Mouse (Mus musculus) adrenal gland, postnatal 36 days (tissue): ENCODE measurements around the gene Rab30. TPM values are rescaled to one million over a fixed set of nuclear protein-coding genes. Genes with fewer than 3 reads are reported as not detected.
"Not testable (repeated sequence)": the region's sequence is repeated elsewhere in the genome, so short reads cannot be mapped to it uniquely, and the experiment has no call there.

ENCODE experiments used
- DNase-seq, 2 experiments: peaks; one replicate each; pipeline ENCODE4 v3.0.0; 2021; ENCODE audit warnings: mixed read lengths in 1 of 2
- long read RNA-seq, 2 experiments: library from polyadenylated mRNA; stranded (forward); transcript quantifications; one replicate each; pipeline ENCODE4 v2.0.0; 2021; ENCODE audit warnings: borderline sequencing depth in 2 of 2
- total RNA-seq, 2 experiments: library from RNA; stranded (reverse); gene quantifications; 2 replicates each; pipeline ENCODE4 v1.2.3; 2021

Rab30 gene
- 1 to 10 TPM; 3.7 to 6.2 TPM for total RNA-seq
- long read RNA-seq, experiment 1, partial matches to known transcripts, result 0 of 1 reads
- long read RNA-seq, experiment 1, other reads (novel, unspliced or antisense), result 0 of 1 reads
- long read RNA-seq, experiment 2, full-length matches to known transcripts, result 1 of 2 reads
- long read RNA-seq, experiment 2, partial matches to known transcripts, result 0 of 2 reads
- long read RNA-seq, experiment 2, other reads (novel, unspliced or antisense), result 1 of 2 reads

DNA sequence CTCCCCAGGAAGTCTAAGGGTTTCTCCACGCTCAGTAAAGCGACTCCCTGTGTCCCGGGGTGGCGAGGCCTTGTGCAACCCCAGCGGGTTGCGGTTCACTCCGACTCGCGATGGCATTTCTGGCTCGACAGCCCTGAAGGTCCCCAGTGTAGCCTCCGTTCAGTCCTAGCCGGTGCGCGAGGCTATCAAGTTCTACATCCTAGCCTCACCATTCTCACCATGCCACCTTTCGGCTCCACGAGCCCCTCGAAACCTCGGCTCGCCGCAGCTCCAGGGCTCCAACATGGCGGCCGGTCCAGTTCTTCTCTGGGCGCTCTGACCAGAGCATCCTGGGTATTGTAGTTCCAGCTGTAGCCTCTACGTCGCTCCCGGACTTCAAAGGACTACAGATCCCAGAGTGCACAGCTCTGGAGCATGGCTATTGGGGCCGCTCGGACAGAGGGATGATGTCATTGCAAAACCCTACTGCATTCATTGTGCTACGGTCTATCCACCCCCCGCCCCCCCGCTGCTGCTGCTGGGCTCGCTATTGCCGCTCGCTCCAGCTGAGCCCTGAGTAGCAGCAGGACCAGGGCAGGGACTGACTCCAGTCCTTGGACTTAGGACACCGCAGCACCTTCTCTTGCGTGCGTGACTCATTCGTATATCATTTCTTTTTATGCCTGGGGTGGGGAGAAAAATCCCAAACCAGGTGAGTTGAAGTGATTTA lies at the start of gene Rab30:
TSS of gene Rab30 (plus strand) at position 452 of the 709 bp plus-strand sequence.
- peak; percentile 91 to 94 for DNase-seq

DNA sequence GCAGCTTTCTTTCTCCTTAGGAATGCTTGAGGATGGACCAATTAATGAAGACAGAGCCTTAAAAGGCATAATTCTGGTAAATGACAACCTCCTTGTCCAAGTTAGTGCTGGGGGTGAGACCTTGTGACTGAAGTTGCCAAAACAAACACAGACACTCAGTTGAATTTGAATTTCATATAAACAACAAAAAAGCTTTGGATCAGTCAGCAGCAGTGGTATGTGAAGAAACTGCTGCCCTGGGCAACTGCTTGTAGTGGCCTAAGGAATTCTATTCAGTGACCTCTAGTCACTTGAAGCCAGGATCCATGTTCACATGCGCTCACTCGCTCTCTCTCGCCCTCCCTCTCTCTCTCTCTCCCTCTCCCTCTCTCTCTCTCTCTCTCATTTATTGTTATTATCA lies 45.0 kb upstream of the Rab30 start:
- no peak for DNase-seq

- DNase-seq, result peak; percentile 20 to 39
These were observed 42.6 kb upstream of the Rab30 start for GRCm38 (mm10) chr7:92698770-92699169.

- peak; percentile 48 to 49 for DNase-seq
These were observed 37.7 kb upstream of the Rab30 start for GRCm38 (mm10) chr7:92703661-92704060.

DNA sequence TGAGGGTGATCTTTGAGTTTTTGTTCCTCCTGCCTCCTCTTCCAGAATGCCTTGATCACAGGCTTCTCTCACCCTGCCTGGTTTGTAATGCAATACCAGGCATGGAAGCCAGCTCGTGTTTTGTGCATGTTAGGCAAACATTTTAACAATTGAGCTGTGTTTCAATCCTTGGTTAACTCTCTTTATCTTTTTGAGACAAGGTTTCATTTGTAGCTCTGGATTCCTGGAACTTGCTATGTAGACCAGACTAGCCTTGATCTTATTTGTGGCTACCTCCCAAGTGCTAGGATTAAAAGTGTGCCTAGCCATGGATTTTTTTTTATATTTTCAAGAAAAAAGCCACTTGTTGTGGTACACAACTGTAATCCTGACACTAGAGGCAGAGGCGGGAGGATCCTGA lies 35.9 kb upstream of the Rab30 start:
- DNase-seq, result no peak

DNA sequence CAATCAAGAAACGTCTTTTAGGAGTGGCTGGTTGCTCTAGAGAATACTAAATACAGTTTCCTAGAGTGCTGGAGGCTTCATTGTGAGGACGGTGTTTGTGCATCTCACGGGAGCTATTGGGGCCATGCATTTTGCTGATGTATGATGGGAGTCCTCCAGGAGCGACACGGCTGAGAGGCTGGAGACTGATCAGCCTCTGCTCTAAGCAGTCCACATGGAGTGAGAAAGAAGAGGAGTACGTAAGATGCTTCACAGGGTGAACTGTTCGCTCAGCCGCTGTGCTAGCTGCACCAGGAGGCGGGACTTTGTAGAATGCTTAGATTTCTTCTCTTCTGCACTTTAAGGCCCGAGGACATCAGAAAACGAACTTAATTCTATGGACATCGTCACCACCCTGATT lies 34.7 kb upstream of the Rab30 start:
- DNase-seq, result no peak

- no peak for DNase-seq
These were observed 31.8 kb upstream of the Rab30 start for GRCm38 (mm10) chr7:92709573-92709972.

- DNase-seq, result no peak
These were observed 29.8 kb upstream of the Rab30 start for GRCm38 (mm10) chr7:92711593-92711992.

- no peak for DNase-seq
These were observed 26.3 kb upstream of the Rab30 start for GRCm38 (mm10) chr7:92715055-92715454.

- DNase-seq, result no peak
These were observed 21.1 kb upstream of the Rab30 start for GRCm38 (mm10) chr7:92720156-92720905.

DNA sequence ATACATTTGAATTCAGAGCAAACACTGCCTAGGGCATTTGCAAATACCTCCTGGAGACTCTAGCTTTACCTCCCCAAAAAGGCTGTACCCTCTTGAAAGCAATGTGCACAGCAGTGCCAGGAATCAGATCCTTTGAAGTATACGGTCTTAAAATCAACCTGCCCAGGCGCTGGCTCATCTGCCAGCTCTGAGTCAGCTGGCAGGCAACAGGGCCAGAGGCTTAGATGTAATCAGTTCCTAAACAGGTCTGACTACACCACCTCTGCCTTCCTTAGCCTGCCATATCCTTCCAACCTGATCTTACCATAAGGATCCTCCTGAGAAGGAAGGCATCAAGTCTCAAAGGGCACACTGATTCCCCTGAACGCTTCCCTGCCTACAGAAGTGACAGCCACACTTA lies 17.7 kb upstream of the Rab30 start:
- peak; percentile 50 to 51 for DNase-seq

DNA sequence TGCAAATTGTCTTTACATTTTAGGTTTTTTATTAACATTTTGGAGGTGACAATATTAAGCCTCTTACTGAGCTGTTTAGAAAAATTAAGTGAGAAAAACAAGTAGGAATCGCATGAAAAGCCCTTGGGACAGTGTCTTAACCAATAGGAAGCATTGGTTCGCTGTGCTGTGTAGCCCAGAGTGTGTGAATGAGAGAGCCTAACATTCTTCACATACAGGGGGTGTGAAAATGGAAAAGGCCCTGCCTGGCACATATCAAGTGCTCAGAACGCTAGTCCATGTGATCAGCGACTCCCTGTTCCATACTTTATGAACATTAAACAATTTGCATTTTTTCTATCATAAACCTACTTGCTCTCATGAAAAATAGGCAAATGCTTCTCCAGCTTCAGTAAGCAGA lies 17.1 kb upstream of the Rab30 start:
- no peak for DNase-seq

- not testable (repeated sequence) for DNase-seq
These were observed 11.8 kb upstream of the Rab30 start for GRCm38 (mm10) chr7:92729583-92729982.

DNA sequence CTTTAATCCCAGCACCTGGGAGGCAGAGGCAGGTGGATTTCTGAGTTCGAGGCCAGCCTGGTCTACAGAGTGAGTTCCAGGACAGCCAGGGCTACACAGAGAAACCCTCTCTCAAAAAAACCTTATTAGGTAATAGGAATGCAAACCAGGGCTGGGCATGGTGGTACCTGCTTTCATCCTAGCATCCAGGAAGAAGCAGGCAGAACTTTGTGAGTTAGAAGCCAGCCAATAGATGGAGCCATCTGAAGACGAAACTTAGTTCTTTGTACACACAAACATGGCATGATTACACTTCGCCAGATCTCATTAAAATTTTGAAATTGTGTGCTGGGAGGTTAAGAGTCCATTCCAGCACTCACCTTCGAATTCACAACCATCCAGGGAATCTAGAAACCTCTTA lies 10.9 kb upstream of the Rab30 start:
- no peak for DNase-seq

DNA sequence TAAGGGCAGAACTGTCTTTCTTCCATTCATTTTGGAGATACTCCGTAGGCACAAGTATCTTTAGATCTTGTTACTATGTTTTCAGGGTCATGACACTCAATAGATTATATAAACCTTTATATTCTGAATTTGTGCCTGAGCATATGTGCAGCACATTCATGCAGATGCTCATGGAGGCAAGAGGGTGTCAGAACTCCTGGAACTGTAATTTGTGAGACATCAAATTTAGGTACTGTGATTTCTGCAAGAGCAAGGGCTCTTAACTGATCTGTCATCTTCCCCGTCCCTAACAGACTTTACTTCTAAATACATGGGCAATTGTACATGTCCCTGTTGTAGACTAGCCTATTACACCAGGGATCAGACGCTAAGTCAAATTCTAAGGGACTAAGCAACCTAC lies 10.4 kb upstream of the Rab30 start:
- DNase-seq, result no peak

DNA sequence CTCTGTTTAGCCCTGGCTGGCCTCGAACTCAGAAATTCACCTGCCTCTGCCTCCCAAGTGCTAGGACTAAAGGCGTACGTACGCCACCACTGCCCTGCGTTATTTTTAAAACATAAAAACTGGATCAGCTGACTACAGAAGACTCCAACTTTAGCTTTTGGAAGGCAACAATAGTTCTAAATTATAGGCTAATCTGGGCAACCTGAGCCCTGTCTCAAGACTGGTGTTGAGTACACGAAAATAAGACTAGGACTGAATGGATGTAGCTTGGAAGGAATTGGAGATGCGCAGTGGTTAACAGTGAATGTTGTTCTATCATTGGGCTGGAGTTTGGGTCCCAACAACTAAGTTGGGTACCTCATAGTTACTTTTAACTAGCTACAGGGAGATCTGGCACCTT lies 9.3 kb upstream of the Rab30 start:
- no peak for DNase-seq

- no peak for DNase-seq
These were observed 3.8 kb upstream of the Rab30 start for GRCm38 (mm10) chr7:92737560-92737959.

- no peak for DNase-seq
These were observed 1.4 kb upstream of the Rab30 start for GRCm38 (mm10) chr7:92739956-92740355.

GRCm38 (mm10) chr7:92740411-92741115 lies 840 bp upstream of the Rab30 start:
- DNase-seq, result no peak

GRCm38 (mm10) chr7:92741861-92742249 lies 452 bp downstream of the Rab30 start:
- peak in 1 of 2 experiments; percentile 45 for DNase-seq

DNA sequence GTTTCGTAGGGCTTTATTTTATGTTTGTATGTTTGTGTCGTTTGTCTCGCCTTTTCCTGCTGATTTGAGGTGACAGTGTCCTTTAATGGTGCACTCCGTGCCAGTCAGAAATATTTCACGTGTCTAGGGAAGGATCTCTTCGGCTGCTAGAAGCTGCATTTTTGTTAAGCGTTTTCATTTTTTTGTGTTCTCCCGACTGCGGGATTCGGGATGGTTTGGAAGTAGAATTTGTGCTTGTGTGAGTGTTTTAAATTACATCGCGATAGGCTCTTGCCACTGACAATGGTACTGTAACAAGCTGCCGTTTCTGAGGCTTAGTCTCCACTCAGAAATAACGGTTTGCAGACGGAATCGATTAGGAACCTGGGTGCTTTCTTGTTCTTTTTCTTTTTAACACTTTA lies 938 bp downstream of the Rab30 start:
- no peak for DNase-seq

DNA sequence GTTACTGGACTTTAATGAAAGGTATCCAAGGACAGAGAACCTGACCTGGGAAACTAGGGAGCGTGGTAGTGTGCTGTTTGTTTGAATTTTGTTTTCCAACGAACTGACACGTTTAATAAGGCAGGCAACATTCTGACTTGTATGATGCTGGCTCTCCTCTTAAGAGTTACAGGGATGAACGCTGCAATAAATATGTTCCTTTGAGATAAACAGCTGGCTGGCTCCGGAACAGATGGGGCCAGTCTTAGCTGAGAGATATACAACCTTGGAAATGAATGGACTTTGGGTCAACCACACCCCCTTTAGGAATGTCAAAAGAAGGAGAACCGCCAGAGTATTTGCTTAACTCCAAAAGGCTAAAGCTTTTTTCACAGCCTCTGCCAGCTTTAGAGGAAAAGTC lies 1.4 kb downstream of the Rab30 start:
- DNase-seq, result no peak

- no peak for DNase-seq
These were observed 1.9 kb downstream of the Rab30 start for GRCm38 (mm10) chr7:92743325-92743724.
